Mouse (Mus musculus) midbrain, embryonic 15.5 days (tissue): ENCODE measurements around the gene Gm20388. TPM values are rescaled to one million over a fixed set of nuclear protein-coding genes. Genes with fewer than 3 reads are reported as not detected.
A peak's percentile ranks its signal among the peaks of the same experiment; 100 is the strongest.

Experiments used
- ATAC-seq: fragments of 200-750 bp; cut with Nextera tagmentation; replicated peaks from 2 replicates; pipeline ENCODE4 v1.8.0; 2017; ENCODE audit warnings: moderate TSS enrichment
- H3K27ac ChIP-seq: fragments of 300-500 bp; sonication (generic); 2 replicates; pipeline ENCODE4 v1.5.1; 2015; ENCODE audit warnings: mild to moderate bottlenecking, inconsistent platforms
- H3K27me3 ChIP-seq: fragments of 300-500 bp; sonication (generic); replicated peaks from 2 replicates; pipeline ENCODE4 v1.6.1; 2015; ENCODE audit warnings: inconsistent platforms
- H3K36me3 ChIP-seq: fragments of 300-500 bp; sonication (generic); replicated peaks from 2 replicates; pipeline ENCODE4 v1.6.1; 2015; ENCODE audit warnings: inconsistent platforms
- H3K4me1 ChIP-seq: fragments of 300-500 bp; sonication (generic); 2 replicates; pipeline ENCODE4 v1.6.1; 2015; ENCODE audit warnings: inconsistent platforms
- H3K4me2 ChIP-seq: fragments of 300-500 bp; sonication (generic); 2 replicates; pipeline ENCODE4 v1.6.1; 2015; ENCODE audit warnings: inconsistent platforms, mild to moderate bottlenecking, moderate library complexity
- H3K4me3 ChIP-seq: fragments of 300-500 bp; sonication (generic); 2 replicates; pipeline ENCODE4 v1.5.1; 2015; ENCODE audit warnings: mild to moderate bottlenecking, inconsistent platforms
- H3K9ac ChIP-seq: fragments of 300-500 bp; sonication (generic); 2 replicates; pipeline ENCODE4 v1.6.1; 2015; ENCODE audit warnings: mild to moderate bottlenecking, inconsistent platforms
- H3K9me3 ChIP-seq: fragments of 300-500 bp; sonication (generic); 2 replicates; pipeline ENCODE4 v1.6.1; 2016; ENCODE audit warnings: inconsistent platforms
- WGBS: fragments of 180-500 bp; shearing (Covaris S2); methylation state at CpG from one replicate; pipeline ENCODE4 v1.1.7; 2015; ENCODE audit warnings: mixed read lengths; 5-methylcytosine and 5-hydroxymethylcytosine counted together
- polyA plus RNA-seq: library from polyadenylated mRNA; unstranded; fragments of >200 nt; fragmentation: Nextera tagmentation; extraction: Ambion mirVana; gene quantifications from 2 replicates; pipeline ENCODE4 v1.2.1, GENCODE M21; 2015

The Gm20388 gene
- polyA plus RNA-seq, 1 experiment from 2014 or later, result 5.6 TPM

DNA sequence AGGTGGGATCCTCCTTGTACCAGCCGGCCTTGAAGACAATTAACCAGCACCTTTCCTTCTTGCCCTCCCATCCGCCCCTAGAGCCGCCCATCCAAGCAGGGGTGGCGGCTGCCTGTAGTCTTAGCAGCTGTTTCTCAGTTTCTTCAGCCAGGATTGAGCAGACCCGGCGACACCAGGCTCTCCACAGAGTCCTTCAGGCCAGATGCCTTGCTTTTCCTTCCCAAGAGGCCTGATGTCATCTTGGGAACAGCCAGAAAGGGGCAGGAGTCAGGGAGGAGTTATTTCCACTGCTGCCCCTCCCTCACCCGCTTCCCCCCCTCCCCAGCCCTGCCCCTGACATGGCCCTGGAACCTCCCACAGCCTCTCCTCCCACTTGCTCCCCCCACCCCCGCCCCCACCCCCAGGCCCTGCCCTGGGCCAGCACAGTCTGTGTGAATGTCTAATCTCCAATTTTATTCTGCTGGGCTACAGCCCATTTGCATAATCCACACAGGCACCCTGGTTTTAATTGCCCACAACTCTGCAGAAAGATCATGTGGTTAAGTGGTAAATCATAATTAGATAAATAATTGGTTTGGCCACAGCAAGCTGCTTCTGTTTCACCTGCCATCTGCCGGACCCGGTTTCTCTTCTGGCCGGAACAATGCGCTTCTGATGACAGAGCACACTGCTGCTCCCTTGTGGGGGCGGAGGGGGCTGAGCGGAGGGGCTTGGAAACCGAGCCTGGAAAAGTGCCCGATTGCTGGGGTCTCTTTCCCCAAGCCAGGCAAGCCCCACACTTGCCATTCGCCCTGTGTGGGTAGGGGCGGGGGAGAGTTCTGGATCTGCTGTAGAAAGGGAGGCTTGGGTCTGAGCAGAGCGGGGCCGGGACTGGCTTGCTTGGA lies 610.3 kb downstream of the Gm20388 start:
- 6% methylated on average over 19 of the region's 20 CpGs for WGBS
- H3K9me3 ChIP-seq, result no peaks in the 10 kb centered on the region
- ATAC-seq, result peak; percentile 79
- H3K4me3 ChIP-seq, result no peak overlapping the region
- no peaks in the 10 kb centered on the region for H3K36me3 ChIP-seq
- H3K27me3 ChIP-seq, result no peaks in the 10 kb centered on the region
- peak overlapping the region; percentile 27 for H3K4me2 ChIP-seq
- peak overlapping the region; percentile 72 for H3K27ac ChIP-seq
- peak overlapping the region; percentile 14; the same call in 1 of the 2 replicates for H3K9ac ChIP-seq
- H3K4me1 ChIP-seq, result peaks cover 91% of the 10 kb centered on the region

- Histone ChIP-seq H3K4me3 (no peak overlapping the region), H3K36me3 (no peaks in the 10 kb centered on the region), H3K4me2 (peak overlapping the region; percentile 27), H3K27me3 (no peaks in the 10 kb centered on the region), H3K27ac (peak overlapping the region; percentile 72), H3K9ac (peak overlapping the region; percentile 14; the same call in 1 of the 2 replicates), H3K9me3 (no peaks in the 10 kb centered on the region), H3K4me1 (peaks cover 91% of the 10 kb centered on the region)
- WGBS, result 34% methylated on average over 7 of the region's 7 CpGs
- ATAC-seq, result no peak; the same call in 1 of the 2 replicates
Observed at GRCm38 (mm10) chr8:120521591-120521965, 610.9 kb downstream of the Gm20388 start.

DNA sequence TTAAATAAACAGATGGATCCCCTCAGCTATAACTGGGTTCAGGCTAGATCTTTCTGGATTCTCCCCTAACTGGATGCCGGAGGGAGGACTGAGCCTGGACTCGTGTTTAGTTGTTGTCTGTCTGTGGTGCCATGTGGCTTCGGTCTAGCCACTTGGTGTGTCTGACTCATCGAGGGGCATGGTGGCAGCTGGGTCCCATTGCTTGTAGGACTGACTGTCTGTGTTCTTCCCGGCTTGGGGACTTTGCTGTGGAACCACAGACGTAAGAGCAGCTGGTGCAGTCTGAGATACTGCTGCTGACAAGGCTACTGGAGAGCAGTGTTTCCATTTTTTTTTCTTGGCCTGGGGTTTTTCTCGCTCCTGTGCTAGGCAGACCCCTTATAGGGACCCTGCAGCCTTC lies 613.0 kb downstream of the Gm20388 start:
- 54% methylated on average over 7 of the region's 7 CpGs for WGBS

GRCm38 (mm10) chr8:120525135-120525534 lies 614.5 kb downstream of the Gm20388 start:
- Histone ChIP-seq H3K4me3 (no peak overlapping the region), H3K27ac (no peak overlapping the region), H3K9me3 (no peaks in the 10 kb centered on the region), H3K27me3 (no peaks in the 10 kb centered on the region), H3K4me2 (no peak overlapping the region), H3K9ac (no peak overlapping the region), H3K4me1 (peaks cover 79% of the 10 kb centered on the region), H3K36me3 (no peaks in the 10 kb centered on the region)
- ATAC-seq, result no peak
- 47% methylated on average over 1 of the region's 1 CpGs for WGBS

More for the DNA sequence above, 613.0 kb downstream of the Gm20388 start:
- Histone ChIP-seq H3K4me2 (no peak overlapping the region), H3K27me3 (no peaks in the 10 kb centered on the region), H3K9me3 (no peaks in the 10 kb centered on the region), H3K4me3 (no peak overlapping the region), H3K9ac (no peak overlapping the region), H3K36me3 (no peaks in the 10 kb centered on the region), H3K27ac (peak overlapping the region; percentile 31; the same call in 1 of the 2 replicates), H3K4me1 (peaks cover 92% of the 10 kb centered on the region)
- no peak for ATAC-seq

GRCm38 (mm10) chr8:120525832-120526231 lies 615.2 kb downstream of the Gm20388 start:
- 57% methylated on average over 6 of the region's 6 CpGs for WGBS
- Histone ChIP-seq H3K9me3 (no peaks in the 10 kb centered on the region), H3K4me2 (no peak overlapping the region), H3K4me3 (no peak overlapping the region), H3K27me3 (no peaks in the 10 kb centered on the region), H3K9ac (no peak overlapping the region), H3K36me3 (no peaks in the 10 kb centered on the region), H3K4me1 (peaks cover 72% of the 10 kb centered on the region), H3K27ac (no peak overlapping the region)
- no peak for ATAC-seq

DNA sequence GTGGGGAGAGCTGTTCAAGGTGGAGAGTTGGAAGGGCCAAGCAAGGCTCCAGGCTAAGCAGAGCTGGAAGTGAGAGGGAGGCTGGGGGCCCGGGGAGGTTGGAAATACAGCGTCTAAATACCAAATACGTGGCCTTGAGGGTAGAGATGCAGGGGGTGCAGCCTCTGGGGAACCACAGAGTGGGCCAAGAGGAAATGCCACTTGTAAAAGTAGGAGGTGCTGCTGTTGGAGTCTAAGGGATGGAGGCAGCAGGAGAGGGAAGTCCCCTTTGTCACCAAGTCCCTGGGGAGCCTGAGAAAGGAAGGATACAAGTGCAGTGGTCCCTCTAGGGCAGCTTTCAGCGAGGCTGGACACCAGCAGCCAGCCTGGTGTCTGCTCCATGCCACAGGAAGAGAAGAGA lies 615.9 kb downstream of the Gm20388 start:
- Histone ChIP-seq H3K9ac (no peak overlapping the region), H3K4me2 (no peak overlapping the region), H3K36me3 (no peaks in the 10 kb centered on the region), H3K9me3 (no peaks in the 10 kb centered on the region), H3K4me3 (no peak overlapping the region), H3K27ac (no peak overlapping the region), H3K4me1 (peaks cover 70% of the 10 kb centered on the region), H3K27me3 (no peaks in the 10 kb centered on the region)
- 32% methylated on average over 4 of the region's 4 CpGs for WGBS
- ATAC-seq, result no peak

DNA sequence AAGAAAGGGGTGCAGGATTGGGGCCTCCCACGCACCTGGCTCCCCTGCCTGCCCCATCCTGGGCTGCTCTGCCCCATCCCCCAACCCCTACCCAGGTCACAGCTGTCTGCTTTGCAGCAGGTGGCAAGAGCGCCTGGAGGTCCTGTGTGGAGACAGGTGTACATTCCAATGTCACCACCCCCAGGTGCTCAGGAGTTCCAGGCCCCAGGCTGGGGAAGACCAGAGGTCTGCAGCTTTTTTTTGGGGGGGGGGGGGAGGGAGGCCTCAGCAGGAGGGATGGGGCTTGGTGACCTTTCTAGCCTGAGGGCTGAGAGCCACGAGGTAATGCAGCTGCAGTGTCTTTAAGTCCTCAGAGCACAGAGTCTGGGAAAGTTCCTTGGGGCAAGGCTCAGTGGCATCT lies 617.7 kb downstream of the Gm20388 start:
- Histone ChIP-seq H3K4me2 (no peak overlapping the region), H3K4me1 (peaks cover 74% of the 10 kb centered on the region), H3K4me3 (no peak overlapping the region), H3K27ac (no peak overlapping the region), H3K9ac (no peak overlapping the region), H3K27me3 (no peaks in the 10 kb centered on the region), H3K9me3 (no peaks in the 10 kb centered on the region), H3K36me3 (no peaks in the 10 kb centered on the region)
- 33% methylated on average over 3 of the region's 3 CpGs for WGBS
- ATAC-seq, result no peak

GRCm38 (mm10) chr8:120529226-120529625 lies 618.6 kb downstream of the Gm20388 start:
- H3K9ac ChIP-seq, result no peak overlapping the region
- 44% methylated on average over 7 of the region's 7 CpGs for WGBS
- no peak overlapping the region for H3K27ac ChIP-seq

DNA sequence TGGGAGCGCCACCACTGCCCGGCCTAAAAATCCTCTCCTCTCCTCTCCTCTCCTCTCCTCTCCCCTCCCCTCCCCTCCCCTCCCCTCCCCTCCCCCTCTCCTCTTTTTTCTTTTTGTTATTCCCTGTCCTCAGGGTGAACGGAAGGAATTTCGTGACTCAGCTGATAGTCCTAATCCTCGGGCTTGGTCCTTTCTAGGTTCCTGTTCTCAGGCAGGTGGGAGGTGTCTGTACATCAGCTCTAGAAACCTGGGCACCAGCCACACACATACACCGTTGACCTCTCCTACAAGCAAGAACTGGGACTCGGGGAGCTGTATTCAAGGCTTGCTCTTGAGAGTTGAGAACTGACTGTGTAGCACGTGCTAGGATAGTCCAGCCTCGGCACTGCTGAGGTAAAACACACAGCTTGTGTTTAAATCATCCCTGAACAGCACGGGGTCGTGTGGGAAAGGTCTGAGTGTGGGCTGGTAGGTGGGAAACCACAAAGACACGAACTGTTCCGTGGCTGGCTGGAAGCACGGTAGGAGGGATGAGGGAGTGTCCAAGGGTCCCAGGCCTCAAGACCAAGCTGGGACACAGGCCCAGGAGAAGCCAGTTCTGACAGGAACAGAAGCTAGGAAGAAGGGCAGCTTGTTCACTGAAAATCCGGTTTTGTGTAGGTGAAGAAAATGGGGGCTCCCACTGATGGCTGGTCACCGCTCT lies 620.5 kb downstream of the Gm20388 start:
- H3K9ac ChIP-seq, result no peak overlapping the region

More at GRCm38 (mm10) chr8:120529226-120529625, 618.6 kb downstream of the Gm20388 start:
- H3K4me3 ChIP-seq, result no peak overlapping the region
- no peaks in the 10 kb centered on the region for H3K9me3 ChIP-seq
- H3K36me3 ChIP-seq, result no peaks in the 10 kb centered on the region
- 0 out of 2 replicates have a peak, but pooled peaks cover 2% of the 10 kb centered on the region for H3K27me3 ChIP-seq
- no peak overlapping the region for H3K4me2 ChIP-seq
- H3K4me1 ChIP-seq, result peaks cover 74% of the 10 kb centered on the region
- ATAC-seq, result no peak

DNA sequence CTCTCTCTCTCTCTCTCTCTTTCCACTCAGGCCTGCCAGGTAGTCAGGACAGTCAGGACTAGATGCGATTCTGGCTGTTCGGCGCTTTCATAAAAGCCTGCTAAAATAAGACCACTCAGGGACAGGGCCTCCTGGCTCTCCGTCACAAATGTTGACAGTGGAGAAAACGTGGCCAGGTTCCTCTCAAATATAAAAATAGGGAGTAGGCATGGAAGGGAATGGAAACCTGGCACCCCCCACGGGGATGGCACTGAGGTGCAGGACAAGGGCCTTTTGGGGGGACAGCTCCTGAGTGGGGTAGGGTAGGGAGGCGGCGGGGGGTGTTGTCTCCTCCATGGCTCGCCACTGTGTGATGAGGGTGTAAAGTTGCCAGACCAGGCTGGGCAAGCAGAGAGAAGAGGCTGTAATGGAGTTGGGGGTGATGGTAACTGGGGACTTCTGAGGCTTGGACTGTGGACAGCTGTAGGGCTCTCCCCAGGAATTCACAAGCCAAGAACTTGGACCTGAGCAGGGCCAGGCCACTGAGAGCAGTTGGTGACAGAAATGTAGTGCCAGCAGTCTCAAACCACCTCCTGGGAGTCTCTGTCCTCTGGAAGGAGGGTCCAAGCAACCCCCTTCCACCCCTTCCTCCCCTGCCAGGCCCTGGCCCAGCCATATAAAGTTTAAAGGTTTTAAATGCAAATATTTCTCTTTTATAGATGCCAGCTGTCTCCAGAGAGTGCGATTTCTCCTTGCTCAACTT lies 621.3 kb downstream of the Gm20388 start:
- H3K27me3 ChIP-seq, result 0 out of 2 replicates have a peak, but pooled peaks cover 2% of the 10 kb centered on the region
- no peak overlapping the region for H3K9ac ChIP-seq
- peaks cover 78% of the 10 kb centered on the region for H3K4me1 ChIP-seq
- H3K4me2 ChIP-seq, result peak overlapping the region; percentile 7; the same call in 1 of the 2 replicates
- no peak overlapping the region for H3K4me3 ChIP-seq
- WGBS, result 43% methylated on average over 10 of the region's 10 CpGs
- no peaks in the 10 kb centered on the region for H3K36me3 ChIP-seq
- no peaks in the 10 kb centered on the region for H3K9me3 ChIP-seq
- peak overlapping the region; percentile 75 for H3K27ac ChIP-seq
- ATAC-seq, result no peak; the same call in 1 of the 2 replicates

More for the DNA sequence above, 620.5 kb downstream of the Gm20388 start:
- no peak for ATAC-seq
- Histone ChIP-seq H3K4me3 (no peak overlapping the region), H3K9me3 (no peaks in the 10 kb centered on the region), H3K4me1 (peaks cover 78% of the 10 kb centered on the region), H3K27me3 (0 out of 2 replicates have a peak, but pooled peaks cover 2% of the 10 kb centered on the region), H3K36me3 (no peaks in the 10 kb centered on the region), H3K4me2 (no peak overlapping the region), H3K27ac (peak overlapping the region; percentile 75; the same call in 1 of the 2 replicates)
- 50% methylated on average over 16 of the region's 16 CpGs for WGBS

DNA sequence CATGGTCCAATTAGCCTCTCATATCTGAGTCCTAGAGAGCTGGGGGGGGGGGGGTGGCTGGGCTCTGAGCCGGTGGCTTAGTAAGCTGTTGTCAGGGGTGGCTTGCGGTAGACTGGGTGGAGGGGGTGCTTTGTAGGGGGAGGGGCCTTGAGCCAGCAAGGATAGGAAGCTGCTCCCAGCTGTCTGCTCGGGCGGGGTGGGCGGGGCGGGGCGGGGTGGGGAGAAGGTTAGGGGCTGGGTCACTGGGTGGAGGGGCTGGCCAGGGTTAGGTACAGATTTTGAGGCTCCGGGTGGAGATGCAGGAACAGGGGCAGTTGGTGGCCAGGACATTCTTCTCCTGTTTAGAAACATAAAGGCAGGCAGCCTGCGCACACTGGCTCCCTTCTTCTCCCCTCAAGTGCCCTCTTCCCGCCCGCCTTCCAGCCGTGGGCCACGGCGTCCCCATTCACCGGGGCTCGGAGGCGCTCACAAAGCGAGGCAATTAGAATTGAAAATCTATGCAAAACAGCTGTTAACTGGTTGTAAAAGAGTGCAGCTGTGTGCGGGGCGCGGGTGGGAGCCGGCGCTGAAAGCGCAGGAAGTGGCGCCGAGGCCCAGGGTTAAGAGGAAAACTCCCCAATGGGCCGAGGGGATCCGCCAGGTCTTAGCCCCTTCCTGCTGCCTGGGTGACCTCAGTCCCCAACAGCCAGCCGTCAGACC lies 622.0 kb downstream of the Gm20388 start:
- peaks cover 77% of the 10 kb centered on the region for H3K4me1 ChIP-seq
- H3K36me3 ChIP-seq, result no peaks in the 10 kb centered on the region
- H3K4me2 ChIP-seq, result peak overlapping the region; percentile 40
- 0 out of 2 replicates have a peak overlapping the region, but pooled peaks have one; percentile 2 for H3K4me3 ChIP-seq
- peak overlapping the region; percentile 75 for H3K27ac ChIP-seq
- no peaks in the 10 kb centered on the region for H3K9me3 ChIP-seq
- no peak; the same call in 1 of the 2 replicates for ATAC-seq
- 0 out of 2 replicates have a peak, but pooled peaks cover 2% of the 10 kb centered on the region for H3K27me3 ChIP-seq
- 3% methylated on average over 29 of the region's 29 CpGs for WGBS
- H3K9ac ChIP-seq, result 0 out of 2 replicates have a peak overlapping the region, but pooled peaks have one; percentile 22
